Mouse (Mus musculus) kidney, embryonic 14.5 days (tissue): ENCODE measurements around the gene Calhm2. TPM values are rescaled to one million over a fixed set of nuclear protein-coding genes. Genes with fewer than 3 reads are reported as not detected.

Experiments
- ATAC-seq: fragments of 200-750 bp; cut with Nextera tagmentation; 2 replicates; pipeline ENCODE4 v1.8.0; 2017; ENCODE audit warnings: moderate number of reproducible peaks, mild to moderate bottlenecking, moderate TSS enrichment, moderate library complexity; ENCODE audit not compliant: low FRiP score, low TSS enrichment
- H3K27ac ChIP-seq: fragments of 300-500 bp; sonication (generic); 2 replicates; pipeline ENCODE4 v1.5.1; 2014; ENCODE audit warnings: low read depth, mild to moderate bottlenecking, low read length, moderate library complexity, mixed read lengths
- H3K27me3 ChIP-seq: fragments of 300-500 bp; sonication (generic); 2 replicates; pipeline ENCODE4 v1.6.1; 2014; ENCODE audit warnings: mild to moderate bottlenecking, low read length; ENCODE audit not compliant: control insufficient read depth, insufficient read depth
- H3K36me3 ChIP-seq: fragments of 300-500 bp; sonication (generic); 2 replicates; pipeline ENCODE4 v1.6.1; 2014; ENCODE audit warnings: low read length, mixed read lengths; ENCODE audit not compliant: control insufficient read depth, insufficient read depth
- H3K4me1 ChIP-seq: fragments of 300-500 bp; sonication (generic); 2 replicates; pipeline ENCODE4 v1.6.1; 2014; ENCODE audit warnings: low read length, mixed read lengths; ENCODE audit not compliant: control insufficient read depth, insufficient read depth
- H3K4me2 ChIP-seq: fragments of 300-500 bp; sonication (generic); replicated peaks from 2 replicates; pipeline ENCODE4 v1.6.1; 2014; ENCODE audit warnings: low read depth, mild to moderate bottlenecking, low read length
- H3K4me3 ChIP-seq: fragments of 300-500 bp; sonication (generic); 2 replicates; pipeline ENCODE4 v1.5.1; 2014; ENCODE audit warnings: mild to moderate bottlenecking, low read length
- H3K9ac ChIP-seq: fragments of 300-500 bp; sonication (generic); 2 replicates; pipeline ENCODE4 v1.6.1; 2014; ENCODE audit warnings: low read depth, mild to moderate bottlenecking, low read length, moderate library complexity
- H3K9me3 ChIP-seq: fragments of 300-500 bp; sonication (generic); 2 replicates; pipeline ENCODE4 v1.6.1; 2016; ENCODE audit warnings: low read length; ENCODE audit not compliant: control insufficient read depth
- WGBS: fragments of 180-500 bp; shearing (Covaris S2); extraction: QIAGEN DNeasy Blood & Tissue Kit; methylation state at CpG from one replicate; pipeline ENCODE4 v1.1.7; 2014; 5-methylcytosine and 5-hydroxymethylcytosine counted together
- polyA plus RNA-seq: library from polyadenylated mRNA; unstranded; fragments of >200 nt; fragmentation: Nextera tagmentation; extraction: Ambion mirVana; gene quantifications from 2 replicates; pipeline ENCODE4 v1.2.1, GENCODE M21; 2014

Gene Calhm2
- polyA plus RNA-seq, result 1.9 and 3.8 TPM in 2 replicates

GRCm38 (mm10) chr19:47137771-47138421, at the start of gene Calhm2:
Calhm2 (minus strand) TSS chr19:47138294.
- peak; percentile 58 for ATAC-seq
- WGBS, result 3% methylated on average over 27 of the region's 28 CpGs
- Histone ChIP-seq H3K27ac (peak within 1 kb of the TSS; percentile 64), H3K9me3 (no peaks in the 10 kb centered on the region), H3K4me2 (peak within 1 kb of the TSS; percentile 68), H3K27me3 (no peaks in the 10 kb centered on the region; the same call in 1 of the 2 replicates), H3K4me1 (peaks cover 16% of the 10 kb centered on the region; the same call in 1 of the 2 replicates), H3K36me3 (peaks cover 15% of the 10 kb centered on the region), H3K4me3 (peak within 1 kb of the TSS; percentile 32), H3K9ac (peak within 1 kb of the TSS; percentile 61)

- H3K4me3 ChIP-seq, result no peak overlapping the region
- WGBS, result 49% methylated on average over 15 of the region's 15 CpGs
- H3K9me3 ChIP-seq, result peaks cover 6% of the 10 kb centered on the region; the same call in 1 of the 2 replicates
- H3K27ac ChIP-seq, result no peak overlapping the region
- H3K27me3 ChIP-seq, result no peaks in the 10 kb centered on the region
- H3K4me2 ChIP-seq, result no peak overlapping the region
- no peaks in the 10 kb centered on the region for H3K36me3 ChIP-seq
- ATAC-seq, result no peak
- no peaks in the 10 kb centered on the region for H3K4me1 ChIP-seq
- H3K9ac ChIP-seq, result no peak overlapping the region
These were observed 48.6 kb upstream of the Calhm2 start for GRCm38 (mm10) chr19:47186514-47187275.

- no peak overlapping the region for H3K9ac ChIP-seq
- no peak for ATAC-seq
- H3K4me2 ChIP-seq, result no peak overlapping the region
- peaks cover 12% of the 10 kb centered on the region; the same call in 1 of the 2 replicates for H3K27me3 ChIP-seq
- no peak overlapping the region for H3K4me3 ChIP-seq
- H3K4me1 ChIP-seq, result 0 out of 2 replicates have a peak, but pooled peaks cover 1% of the 10 kb centered on the region
- peaks cover 6% of the 10 kb centered on the region; the same call in 1 of the 2 replicates for H3K9me3 ChIP-seq
- H3K27ac ChIP-seq, result no peak overlapping the region
- H3K36me3 ChIP-seq, result no peaks in the 10 kb centered on the region
- 57% methylated on average over 4 of the region's 4 CpGs for WGBS
These were observed 46.6 kb upstream of the Calhm2 start for GRCm38 (mm10) chr19:47184736-47185135.

- H3K4me3 ChIP-seq, result no peak overlapping the region
- H3K4me1 ChIP-seq, result 0 out of 2 replicates have a peak, but pooled peaks cover 3% of the 10 kb centered on the region
- peaks cover 6% of the 10 kb centered on the region; the same call in 1 of the 2 replicates for H3K9me3 ChIP-seq
- ATAC-seq, result no peak
- H3K9ac ChIP-seq, result no peak overlapping the region
- 53% methylated on average over 8 of the region's 8 CpGs for WGBS
- H3K36me3 ChIP-seq, result no peaks in the 10 kb centered on the region
- H3K27me3 ChIP-seq, result peaks cover 18% of the 10 kb centered on the region; the same call in 1 of the 2 replicates
- no peak overlapping the region for H3K27ac ChIP-seq
- no peak overlapping the region for H3K4me2 ChIP-seq
These were observed 46.1 kb upstream of the Calhm2 start for GRCm38 (mm10) chr19:47184221-47184620.

- no peak overlapping the region for H3K27ac ChIP-seq
- ATAC-seq, result no peak
- H3K4me2 ChIP-seq, result peak overlapping the region; percentile 99; the same call in 1 of the 2 replicates
- H3K4me3 ChIP-seq, result peak overlapping the region; percentile 69; the same call in 1 of the 2 replicates
- 17% methylated on average over 8 of the region's 8 CpGs for WGBS
- no peaks in the 10 kb centered on the region for H3K36me3 ChIP-seq
- peaks cover 6% of the 10 kb centered on the region; the same call in 1 of the 2 replicates for H3K9me3 ChIP-seq
- peaks cover 10% of the 10 kb centered on the region; the same call in 1 of the 2 replicates for H3K4me1 ChIP-seq
- peaks cover 27% of the 10 kb centered on the region; the same call in 1 of the 2 replicates for H3K27me3 ChIP-seq
- H3K9ac ChIP-seq, result no peak overlapping the region
These were observed 41.9 kb upstream of the Calhm2 start for GRCm38 (mm10) chr19:47180011-47180410.

- Histone ChIP-seq H3K36me3 (no peaks in the 10 kb centered on the region), H3K4me1 (peaks cover 10% of the 10 kb centered on the region; the same call in 1 of the 2 replicates), H3K9me3 (peaks cover 6% of the 10 kb centered on the region; the same call in 1 of the 2 replicates), H3K4me3 (peak overlapping the region; percentile 69), H3K27ac (no peak overlapping the region), H3K27me3 (peaks cover 27% of the 10 kb centered on the region; the same call in 1 of the 2 replicates), H3K4me2 (peak overlapping the region; percentile 99), H3K9ac (peak overlapping the region; percentile 63)
- ATAC-seq, result peak; percentile 30; the same call in 1 of the 2 replicates
- WGBS, result under 1% methylated on average over 32 of the region's 42 CpGs
These were observed 41.2 kb upstream of the Calhm2 start for GRCm38 (mm10) chr19:47179272-47179809.

- peak within 1 kb of the TSS; percentile 63 for H3K9ac ChIP-seq
- peaks cover 27% of the 10 kb centered on the region; the same call in 1 of the 2 replicates for H3K27me3 ChIP-seq
- H3K36me3 ChIP-seq, result no peaks in the 10 kb centered on the region
- WGBS, result under 1% methylated on average over 66 of the region's 98 CpGs
- peak; percentile 63 for ATAC-seq
- no peak within 1 kb of the TSS for H3K27ac ChIP-seq
- peak within 1 kb of the TSS; percentile 69 for H3K4me3 ChIP-seq
- H3K4me1 ChIP-seq, result peaks cover 10% of the 10 kb centered on the region; the same call in 1 of the 2 replicates
- peak within 1 kb of the TSS; percentile 99 for H3K4me2 ChIP-seq
- peaks cover 6% of the 10 kb centered on the region; the same call in 1 of the 2 replicates for H3K9me3 ChIP-seq
These were observed 40.6 kb upstream of the Calhm2 start, which contains the start of gene Neurl1a for GRCm38 (mm10) chr19:47178431-47179271. Neurl1a (plus strand) TSS chr19:47178820.

GRCm38 (mm10) chr19:47178001-47178400, 39.9 kb upstream of the Calhm2 start:
- no peak for ATAC-seq

More at GRCm38 (mm10) chr19:47178001-47178400, 39.9 kb upstream of the Calhm2 start:
- H3K4me2 ChIP-seq, result peak overlapping the region; percentile 99
- peaks cover 6% of the 10 kb centered on the region; the same call in 1 of the 2 replicates for H3K9me3 ChIP-seq
- H3K27ac ChIP-seq, result no peak overlapping the region
- H3K9ac ChIP-seq, result 0 out of 2 replicates have a peak overlapping the region, but pooled peaks have one; percentile 63
- WGBS, result 17% methylated on average over 10 of the region's 10 CpGs
- no peaks in the 10 kb centered on the region for H3K36me3 ChIP-seq
- H3K4me3 ChIP-seq, result peak overlapping the region; percentile 69
- H3K4me1 ChIP-seq, result peaks cover 10% of the 10 kb centered on the region; the same call in 1 of the 2 replicates
- peaks cover 27% of the 10 kb centered on the region; the same call in 1 of the 2 replicates for H3K27me3 ChIP-seq
